Mouse (Mus musculus) MEL (cell line): ENCODE measurements around the gene Grip1. TPM values are rescaled to one million over a fixed set of nuclear protein-coding genes. Genes with fewer than 3 reads are reported as not detected.

Experiments used
- DNase-seq: peaks from one replicate; pipeline ENCODE4 v3.0.0; 2011; ENCODE audit warnings: low read depth, low spot score
- H3K27ac ChIP-seq: 2 replicates; pipeline ENCODE4 v1.5.1; 2012; ENCODE audit warnings: low read depth, mild to moderate bottlenecking, control low read depth, low read length, moderate library complexity; ENCODE audit not compliant: control insufficient read depth
- H3K27me3 ChIP-seq, 2 experiments: fragments of 150-350 bp in 1 of 2; sonication (generic) in 1 of 2; 2 replicates each; pipeline ENCODE4 v1.6.1; 2012; ENCODE audit warnings: low read length in 2 of 2, mild to moderate bottlenecking in 2 of 2, improper control_type of control experiment in 1 of 2, moderate library complexity in 1 of 2; ENCODE audit not compliant: insufficient read depth in 2 of 2, control insufficient read depth in 1 of 2
- H3K36me3 ChIP-seq, 2 experiments: 2 replicates each; pipeline ENCODE4 v1.6.1; 2012 to 2014; ENCODE audit warnings: low read length in 2 of 2, improper control_type of control experiment in 1 of 2, inconsistent platforms in 1 of 2, mild to moderate bottlenecking in 1 of 2; ENCODE audit not compliant: insufficient read depth in 2 of 2, control insufficient read depth in 1 of 2
- H3K4me1 ChIP-seq, 2 experiments: fragments of 150-350 bp in 1 of 2; sonication (generic) in 1 of 2; 2 replicates each; pipeline ENCODE4 v1.6.1; 2012; ENCODE audit warnings: low read length in 2 of 2, improper control_type of control experiment in 1 of 2, mild to moderate bottlenecking in 1 of 2; ENCODE audit not compliant: insufficient read depth in 2 of 2, control insufficient read depth in 1 of 2
- H3K4me3 ChIP-seq, 2 experiments: fragments of 150-350 bp in 1 of 2; sonication (generic) in 1 of 2; 2 replicates each; pipeline ENCODE4 v1.5.1; 2012; ENCODE audit warnings: low read depth in 2 of 2, low read length in 2 of 2, mild to moderate bottlenecking in 2 of 2, moderate library complexity in 2 of 2, control low read depth in 1 of 2, improper control_type of control experiment in 1 of 2; ENCODE audit not compliant: control insufficient read depth in 1 of 2, insufficient read depth in 1 of 2
- H3K79me2 ChIP-seq: 2 replicates; pipeline ENCODE4 v1.6.1; 2012; ENCODE audit warnings: mild to moderate bottlenecking, low read length, moderate library complexity; ENCODE audit not compliant: control insufficient read depth, poor library complexity, insufficient read depth
- H3K9ac ChIP-seq: 2 replicates; pipeline ENCODE4 v1.6.1; 2012; ENCODE audit warnings: low read depth, mild to moderate bottlenecking, control low read depth, low read length, moderate library complexity; ENCODE audit not compliant: control insufficient read depth, poor library complexity, severe bottlenecking
- H3K9me3 ChIP-seq: fragments of 150-350 bp; sonication (generic); replicated peaks from 2 replicates; pipeline ENCODE4 v1.6.1; 2012; ENCODE audit warnings: mild to moderate bottlenecking, low read length, improper control_type of control experiment, moderate library complexity; ENCODE audit not compliant: insufficient read depth
- BHLHE40 ChIP-seq: IDR thresholded peaks from 2 replicates; pipeline ENCODE4 v1.6.1; 2012; ENCODE audit warnings: low read depth, mild to moderate bottlenecking, inconsistent platforms, low read length, improper control_type of control experiment, borderline replicate concordance
- CHD1 ChIP-seq: IDR thresholded peaks from 2 replicates; pipeline ENCODE4 v1.6.1; 2012; ENCODE audit warnings: low read depth, mild to moderate bottlenecking, inconsistent platforms, low read length, improper control_type of control experiment
- CHD2 ChIP-seq: IDR thresholded peaks from 2 replicates; pipeline ENCODE4 v1.6.1; 2011; ENCODE audit warnings: low read length, improper control_type of control experiment
- CTCF ChIP-seq, 3 experiments: IDR thresholded peaks in 2 of 3; conservative IDR thresholded peaks in 1 of 3; 2 replicates each; pipeline ENCODE4 v1.5.1; 2011 to 2012; ENCODE audit warnings: low read length in 3 of 3, low read depth in 2 of 3, mild to moderate bottlenecking in 2 of 3, improper control_type of control experiment in 1 of 3, inconsistent platforms in 1 of 3, mixed read lengths in 1 of 3, moderate library complexity in 1 of 3; ENCODE audit not compliant: control insufficient read depth in 1 of 3, insufficient read depth in 1 of 3, poor library complexity in 1 of 3, severe bottlenecking in 1 of 3
- E2F4 ChIP-seq: IDR thresholded peaks from 2 replicates; pipeline ENCODE4 v1.6.1; 2011; ENCODE audit warnings: low read depth, low read length, improper control_type of control experiment, borderline replicate concordance
- ELF1 ChIP-seq: IDR thresholded peaks from 2 replicates; pipeline ENCODE4 v1.6.1; 2014; ENCODE audit warnings: low read depth, mild to moderate bottlenecking, inconsistent platforms, low read length, improper control_type of control experiment, moderate library complexity
- GATA1 ChIP-seq: IDR thresholded peaks from 2 replicates; pipeline ENCODE4 v1.6.1; 2011; ENCODE audit warnings: low read depth, low read length, improper control_type of control experiment
- HCFC1 ChIP-seq: IDR thresholded peaks from 2 replicates; pipeline ENCODE4 v1.6.1; 2012; ENCODE audit warnings: low read depth, mild to moderate bottlenecking, inconsistent platforms, low read length, improper control_type of control experiment, moderate library complexity
- JUND ChIP-seq: IDR thresholded peaks from 2 replicates; pipeline ENCODE4 v1.6.1; 2011; ENCODE audit warnings: low read depth, mild to moderate bottlenecking, improper control_type of control experiment, low read length
- KAT2A ChIP-seq: conservative IDR thresholded peaks from 2 replicates; pipeline ENCODE4 v1.6.1; 2012; ENCODE audit warnings: low read depth, low read length, improper control_type of control experiment, inconsistent platforms
- MAFK ChIP-seq: IDR thresholded peaks from 2 replicates; pipeline ENCODE4 v1.6.1; 2011; ENCODE audit warnings: low read depth, mild to moderate bottlenecking, low read length, improper control_type of control experiment, borderline replicate concordance
- MAX ChIP-seq: IDR thresholded peaks from 2 replicates; pipeline ENCODE4 v1.6.1; 2011; ENCODE audit warnings: low read length, improper control_type of control experiment
- MAZ ChIP-seq: IDR thresholded peaks from 2 replicates; pipeline ENCODE4 v1.6.1; 2012; ENCODE audit warnings: low read depth, mild to moderate bottlenecking, inconsistent platforms, low read length, improper control_type of control experiment
- MEF2A ChIP-seq: IDR thresholded peaks from 2 replicates; pipeline ENCODE4 v1.6.1; 2014; ENCODE audit warnings: low read depth, mild to moderate bottlenecking, inconsistent platforms, low read length, improper control_type of control experiment; ENCODE audit not compliant: poor library complexity, insufficient replicate concordance, severe bottlenecking; ENCODE audit errors: extremely low read depth
- MXI1 ChIP-seq: IDR thresholded peaks from 2 replicates; pipeline ENCODE4 v1.6.1; 2011; ENCODE audit warnings: mild to moderate bottlenecking, low read depth, low read length, improper control_type of control experiment
- POLR2AphosphoS5 ChIP-seq: IDR thresholded peaks from 2 replicates; pipeline ENCODE4 v1.6.1; 2012; ENCODE audit warnings: low read depth, borderline replicate concordance, mild to moderate bottlenecking, inconsistent platforms, low read length, moderate library complexity, mixed read lengths
- RAD21 ChIP-seq: IDR thresholded peaks from 2 replicates; pipeline ENCODE4 v1.6.1; 2011; ENCODE audit warnings: mild to moderate bottlenecking, low read depth, low read length, improper control_type of control experiment
- RCOR1 ChIP-seq: IDR thresholded peaks from 2 replicates; pipeline ENCODE4 v1.6.1; 2012; ENCODE audit warnings: low read depth, mild to moderate bottlenecking, inconsistent platforms, low read length, improper control_type of control experiment
- TBP ChIP-seq: IDR thresholded peaks from 2 replicates; pipeline ENCODE4 v1.8.0; 2011; ENCODE audit warnings: low read depth, low read length, improper control_type of control experiment
- UBTF ChIP-seq: IDR thresholded peaks from 2 replicates; pipeline ENCODE4 v1.6.1; 2012; ENCODE audit warnings: low read depth, mild to moderate bottlenecking, inconsistent platforms, low read length, improper control_type of control experiment, moderate library complexity, borderline replicate concordance; ENCODE audit not compliant: insufficient read depth
- USF1 ChIP-seq: IDR thresholded peaks from 2 replicates; pipeline ENCODE4 v1.6.1; 2014; ENCODE audit warnings: low read depth, mild to moderate bottlenecking, inconsistent platforms, low read length, improper control_type of control experiment, moderate library complexity
- ZC3H11A ChIP-seq: IDR thresholded peaks from 2 replicates; pipeline ENCODE4 v1.6.1; 2012; ENCODE audit warnings: low read depth, mild to moderate bottlenecking, inconsistent platforms, low read length, improper control_type of control experiment
- ZKSCAN1 ChIP-seq: IDR thresholded peaks from 2 replicates; pipeline ENCODE4 v1.6.1; 2012; ENCODE audit warnings: low read depth, mild to moderate bottlenecking, inconsistent platforms, low read length, improper control_type of control experiment, moderate library complexity
- ZNF384 ChIP-seq: IDR thresholded peaks from 2 replicates; pipeline ENCODE4 v1.6.1; 2012; ENCODE audit warnings: low read depth, mild to moderate bottlenecking, inconsistent platforms, low read length, improper control_type of control experiment
- polyA plus RNA-seq, 2 experiments: library from polyadenylated mRNA; stranded (reverse) in 1 of 2; unstranded in 1 of 2; fragments of >175 nt in 1 of 2; fragments of >200 nt in 1 of 2; gene quantifications; 2 replicates each; pipeline versions ENCODE4 v1.2.1 to v1.2.4; 2012; ENCODE audit warnings: low replicate concordance in 2 of 2, low read depth in 1 of 2; ENCODE audit not compliant: insufficient read length in 2 of 2, insufficient read depth in 1 of 2, missing spikeins in 1 of 2
- total RNA-seq: library from RNA; depleted of rRNA; stranded (reverse); fragments of 300-350 nt; gene quantifications from 2 replicates; pipeline ENCODE4 v1.2.3, GENCODE M21; 2012

Gene Grip1
- total and polyA plus RNA-seq, 3 experiments: 0.04 TPM; not detected in 2

- no peak for DNase-seq
- H3K27ac ChIP-seq: no peak overlapping the region
- H3K27me3 ChIP-seq: no peaks in the 10 kb centered on the region
- H3K4me1 ChIP-seq: no peaks in the 10 kb centered on the region
- H3K9me3 ChIP-seq: no peaks in the 10 kb centered on the region
- no peaks in the 10 kb centered on the region for H3K79me2 ChIP-seq
- no peak overlapping the region for H3K9ac ChIP-seq
- no peaks in the 10 kb centered on the region for H3K36me3 ChIP-seq
- no peak overlapping the region for H3K4me3 ChIP-seq
- TF ChIP-seq ZKSCAN1: no peak
- no peak for TF ChIP-seq CHD2
- no peak for TF ChIP-seq UBTF
- TF ChIP-seq HCFC1: no peak
- no peak for TF ChIP-seq MAZ
- no peak for TF ChIP-seq RAD21
- no peak for TF ChIP-seq USF1
- TF ChIP-seq ZC3H11A: no peak
- TF ChIP-seq MXI1: no peak
- no peak for TF ChIP-seq KAT2A
- TF ChIP-seq BHLHE40: no peak
- TF ChIP-seq GATA1: no peak
- no peak for TF ChIP-seq POLR2AphosphoS5
- TF ChIP-seq CTCF (IDR thresholded peaks at IDR 0.05 in 2 of 3, conservative IDR thresholded peaks at IDR 0.05 in 1 of 3; ENCODE audit: control insufficient read depth in 1 of 3, insufficient read depth in 1 of 3, low read depth in 2 of 3, low read length in 3 of 3, poor library complexity in 1 of 3, severe bottlenecking in 1 of 3): no peak
- no peak for TF ChIP-seq RCOR1
- TF ChIP-seq MAX: no peak
- TF ChIP-seq ELF1: no peak
Observed at GRCm38 (mm10) chr10:119831086-119831485, 377.5 kb downstream of the Grip1 start.

- Histone ChIP-seq H3K9me3 (no peaks in the 10 kb centered on the region), H3K9ac (no peak overlapping the region), H3K27me3 (no peaks in the 10 kb centered on the region), H3K27ac (no peak overlapping the region), H3K79me2 (no peaks in the 10 kb centered on the region)
- TF ChIP-seq E2F4: no peak
- no peak for TF ChIP-seq TBP
- TF ChIP-seq CHD2: no peak
- TF ChIP-seq ZNF384: no peak
- TF ChIP-seq BHLHE40: no peak
- TF ChIP-seq MAZ: no peak
- TF ChIP-seq MAFK: no peak
- no peak for TF ChIP-seq MEF2A
- TF ChIP-seq HCFC1: no peak
- TF ChIP-seq CHD1: no peak
- no peak for TF ChIP-seq JUND
- TF ChIP-seq, all 39 proteins: peak for 0
- Histone ChIP-seq H3K4me1 (no peaks in the 10 kb centered on the region), H3K4me3 (no peak overlapping the region), H3K36me3 (no peaks in the 10 kb centered on the region)
- no peak for DNase-seq
Observed at GRCm38 (mm10) chr10:119833334-119833733, 379.7 kb downstream of the Grip1 start.
